Mouse (Mus musculus): Measurements from ENCODE around the gene Ccl22. TPM values are rescaled to one million over a fixed set of nuclear protein-coding genes. Genes with fewer than 3 reads are reported as not detected.
A peak's percentile ranks its signal among the peaks of the same experiment; 100 is the strongest.

The Ccl22 gene
- polyA plus RNA-seq, 1 experiment, result not detected

DNA sequence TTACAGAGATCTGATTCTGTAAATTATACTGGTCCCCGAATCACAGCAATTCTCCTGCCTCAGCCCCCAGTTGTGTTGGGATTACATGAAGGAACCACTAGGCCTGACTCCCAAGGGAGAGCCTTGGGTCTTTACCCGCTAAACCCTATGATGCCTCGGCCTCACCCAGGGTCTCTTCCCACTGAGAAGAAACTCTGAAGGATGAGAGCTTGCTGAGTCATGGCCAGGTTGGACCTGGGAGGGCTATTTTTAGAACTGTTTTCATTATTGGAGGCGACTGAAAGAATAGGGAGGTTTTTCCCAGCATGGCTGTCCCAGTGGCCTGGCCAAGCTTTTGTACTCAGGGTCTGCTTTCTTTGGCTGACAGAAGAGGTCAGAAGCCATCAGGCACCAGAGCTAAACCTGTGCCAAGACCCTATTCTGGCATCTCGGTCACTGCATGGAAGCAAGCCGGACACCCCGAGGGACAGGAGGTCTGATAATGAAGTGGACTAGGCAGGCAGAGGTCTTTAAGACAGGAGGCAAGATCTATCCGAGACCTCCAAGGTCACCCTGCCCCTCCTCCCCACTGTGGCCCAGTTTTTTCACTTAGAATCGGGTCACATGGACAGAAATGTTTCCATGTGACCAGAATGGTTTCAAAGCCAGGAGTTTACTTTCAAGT lies 38.5 kb upstream of the Ccl22 start:
- Histone ChIP-seq H3K36me3 (ENCODE audit: control insufficient read depth, insufficient read depth) (no peaks in the 10 kb centered on the region), H3K4me3 (ENCODE audit: insufficient read depth, poor library complexity, severe bottlenecking) (no peak overlapping the region), H3K79me2 (ENCODE audit: control insufficient read depth, insufficient read depth) (no peaks in the 10 kb centered on the region), H3ac (ENCODE audit: control insufficient read depth, insufficient read length, low read depth) (no peak overlapping the region), H3K79me3 (ENCODE audit: low read depth) (no peaks in the 10 kb centered on the region), H3K27me3 (ENCODE audit: control insufficient read depth, insufficient read depth, insufficient read length) (no peaks in the 10 kb centered on the region)
- TF ChIP-seq USF1 (IDR thresholded peaks at IDR 0.05; ENCODE audit: low read depth) (no peak), CTCF (IDR thresholded peaks at IDR 0.05; ENCODE audit: control insufficient read depth, insufficient read depth, insufficient read length) (no peak), MYOG (IDR thresholded peaks at IDR 0.05; ENCODE audit: control insufficient read depth, extremely low read depth, insufficient read length) (no peak), MYOD1 (IDR thresholded peaks at IDR 0.05; ENCODE audit: control insufficient read depth, insufficient read length, low read depth) (no peak), CEBPB (IDR thresholded peaks at IDR 0.05; ENCODE audit: low read depth) (no peak), MAX (IDR thresholded peaks at IDR 0.05) (no peak), FOSL1 (IDR thresholded peaks at IDR 0.05; ENCODE audit: insufficient read depth, low read length, poor library complexity, severe bottlenecking) (no peak)

DNA sequence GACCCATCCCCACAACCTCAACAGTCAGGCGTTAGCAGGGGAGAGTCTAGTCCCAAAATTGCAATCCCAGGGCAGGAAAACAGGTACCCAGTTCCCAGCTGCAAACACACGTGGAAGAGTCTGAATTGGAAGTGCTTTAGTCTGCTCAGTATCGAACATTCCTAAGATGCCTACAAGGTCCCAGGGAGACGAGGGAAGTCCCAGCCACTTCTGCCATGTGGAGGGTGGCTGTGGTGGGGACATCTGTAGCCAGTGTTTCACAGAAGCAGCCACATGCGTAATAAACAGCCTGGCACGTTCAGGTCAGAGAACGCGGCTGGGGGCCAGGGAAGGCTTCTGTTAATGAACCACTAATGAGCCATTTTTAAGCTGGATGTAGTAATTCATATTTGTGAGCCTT lies 35.1 kb upstream of the Ccl22 start:
- Histone ChIP-seq H3K27me3 (ENCODE audit: control insufficient read depth, insufficient read depth, insufficient read length) (no peaks in the 10 kb centered on the region), H3K79me3 (ENCODE audit: low read depth) (no peaks in the 10 kb centered on the region), H3K4me3 (ENCODE audit: insufficient read depth, poor library complexity, severe bottlenecking) (no peak overlapping the region), H3K36me3 (ENCODE audit: control insufficient read depth, insufficient read depth) (no peaks in the 10 kb centered on the region), H3K79me2 (ENCODE audit: control insufficient read depth, insufficient read depth) (no peaks in the 10 kb centered on the region), H3ac (ENCODE audit: control insufficient read depth, insufficient read length, low read depth) (no peak overlapping the region)
- TF ChIP-seq USF1 (IDR thresholded peaks at IDR 0.05; ENCODE audit: low read depth) (no peak), FOSL1 (IDR thresholded peaks at IDR 0.05; ENCODE audit: insufficient read depth, low read length, poor library complexity, severe bottlenecking) (no peak), MYOG (IDR thresholded peaks at IDR 0.05; ENCODE audit: control insufficient read depth, extremely low read depth, insufficient read length) (no peak), CEBPB (IDR thresholded peaks at IDR 0.05; ENCODE audit: low read depth) (no peak), MYOD1 (IDR thresholded peaks at IDR 0.05; ENCODE audit: control insufficient read depth, insufficient read length, low read depth) (no peak), MAX (IDR thresholded peaks at IDR 0.05) (no peak), CTCF (IDR thresholded peaks at IDR 0.05; ENCODE audit: control insufficient read depth, insufficient read depth, insufficient read length) (no peak)

DNA sequence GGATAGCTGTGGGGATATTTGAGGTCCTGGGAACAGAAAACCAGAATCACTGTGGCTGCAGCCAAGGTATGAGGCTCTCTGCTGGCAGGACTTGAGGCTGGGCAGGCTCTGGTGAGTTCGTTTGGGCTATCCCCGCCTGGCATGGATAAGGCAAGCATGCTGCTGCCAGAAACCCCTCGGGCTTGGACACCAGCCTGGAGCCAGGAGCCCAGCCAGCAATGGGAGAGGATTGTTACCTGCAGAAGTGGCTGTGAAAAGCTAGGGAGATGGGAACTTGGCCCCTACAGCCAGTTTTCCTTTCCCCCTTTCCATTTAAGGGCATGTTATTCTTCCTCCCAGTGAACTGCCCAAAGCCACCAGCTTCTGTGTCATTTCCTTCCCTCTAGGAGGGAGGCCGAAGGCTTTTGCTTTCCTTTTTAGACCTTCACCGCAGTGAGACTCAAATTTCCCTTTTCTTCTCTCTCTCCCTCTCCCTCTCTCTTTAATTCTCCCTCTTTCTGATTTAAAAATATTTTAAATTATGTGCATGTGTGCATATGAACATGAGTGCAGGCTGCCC lies 34.2 kb upstream of the Ccl22 start:
- TF ChIP-seq CTCF (IDR thresholded peaks at IDR 0.05; ENCODE audit: control insufficient read depth, insufficient read depth, insufficient read length) (no peak), CEBPB (IDR thresholded peaks at IDR 0.05; ENCODE audit: low read depth) (no peak), MAX (IDR thresholded peaks at IDR 0.05) (no peak), USF1 (IDR thresholded peaks at IDR 0.05; ENCODE audit: low read depth) (no peak), MYOG (IDR thresholded peaks at IDR 0.05; ENCODE audit: control insufficient read depth, extremely low read depth, insufficient read length) (no peak), FOSL1 (IDR thresholded peaks at IDR 0.05; ENCODE audit: insufficient read depth, low read length, poor library complexity, severe bottlenecking) (no peak), MYOD1 (IDR thresholded peaks at IDR 0.05; ENCODE audit: control insufficient read depth, insufficient read length, low read depth) (no peak)

DNA sequence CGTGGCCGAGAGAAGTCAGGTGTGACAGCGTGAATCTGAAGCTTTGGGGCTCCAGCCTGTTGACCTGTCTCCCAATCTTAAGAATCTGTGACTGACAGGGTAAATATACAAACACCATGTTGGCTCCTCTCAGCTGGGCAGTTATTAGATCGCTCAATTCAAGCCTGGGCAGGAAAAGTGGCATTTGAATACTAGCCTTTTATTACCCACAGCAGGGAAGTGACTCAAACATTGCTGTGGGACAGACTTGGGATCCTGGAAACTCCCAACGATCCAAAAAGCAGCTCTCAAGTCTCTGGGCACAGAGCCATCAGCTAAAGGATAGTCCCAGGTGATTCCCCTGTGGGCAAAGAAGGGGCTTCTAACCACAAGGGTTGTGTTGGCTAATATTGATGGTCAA lies 30.8 kb upstream of the Ccl22 start:
- Histone ChIP-seq H3K4me3 (ENCODE audit: insufficient read depth, poor library complexity, severe bottlenecking) (no peak overlapping the region), H3K36me3 (ENCODE audit: control insufficient read depth, insufficient read depth) (no peaks in the 10 kb centered on the region), H3ac (ENCODE audit: control insufficient read depth, insufficient read length, low read depth) (no peak overlapping the region), H3K79me3 (ENCODE audit: low read depth) (no peaks in the 10 kb centered on the region), H3K79me2 (ENCODE audit: control insufficient read depth, insufficient read depth) (no peaks in the 10 kb centered on the region), H3K27me3 (ENCODE audit: control insufficient read depth, insufficient read depth, insufficient read length) (no peaks in the 10 kb centered on the region)
- TF ChIP-seq MYOD1 (IDR thresholded peaks at IDR 0.05; ENCODE audit: control insufficient read depth, insufficient read length, low read depth) (no peak), MAX (IDR thresholded peaks at IDR 0.05) (no peak), USF1 (IDR thresholded peaks at IDR 0.05; ENCODE audit: low read depth) (no peak), FOSL1 (IDR thresholded peaks at IDR 0.05; ENCODE audit: insufficient read depth, low read length, poor library complexity, severe bottlenecking) (no peak), MYOG (IDR thresholded peaks at IDR 0.05; ENCODE audit: control insufficient read depth, extremely low read depth, insufficient read length) (no peak), CTCF (IDR thresholded peaks at IDR 0.05; ENCODE audit: control insufficient read depth, insufficient read depth, insufficient read length) (no peak), CEBPB (IDR thresholded peaks at IDR 0.05; ENCODE audit: low read depth) (no peak)

More for the DNA sequence above, 34.2 kb upstream of the Ccl22 start:
- Histone ChIP-seq H3K79me2 (ENCODE audit: control insufficient read depth, insufficient read depth) (no peaks in the 10 kb centered on the region), H3K36me3 (ENCODE audit: control insufficient read depth, insufficient read depth) (no peaks in the 10 kb centered on the region), H3K4me3 (ENCODE audit: insufficient read depth, poor library complexity, severe bottlenecking) (no peak overlapping the region), H3K79me3 (ENCODE audit: low read depth) (no peaks in the 10 kb centered on the region), H3ac (ENCODE audit: control insufficient read depth, insufficient read length, low read depth) (peak overlapping the region; percentile 19), H3K27me3 (ENCODE audit: control insufficient read depth, insufficient read depth, insufficient read length) (no peaks in the 10 kb centered on the region)

DNA sequence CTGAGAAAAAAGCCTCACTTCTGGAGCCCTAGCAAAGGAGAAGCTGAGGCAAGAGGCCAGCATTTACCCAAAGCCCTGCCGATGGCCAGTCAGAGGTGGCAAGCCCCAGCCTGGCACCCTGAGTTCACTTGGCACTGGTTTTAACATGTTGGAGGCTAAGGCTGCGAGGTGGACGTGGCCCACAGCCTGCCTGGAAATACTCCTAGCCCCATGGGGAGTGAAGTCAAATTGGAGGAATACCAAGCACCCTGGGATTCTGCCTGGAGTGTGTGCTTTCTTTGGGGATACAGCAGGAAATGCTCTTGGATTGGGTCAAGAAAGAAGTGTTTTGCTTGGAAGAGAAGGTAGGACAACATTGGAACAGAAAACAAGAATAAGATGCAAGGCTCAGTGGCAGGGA lies 29.5 kb upstream of the Ccl22 start:
- H3K27me3 ChIP-seq (ENCODE audit: control insufficient read depth, insufficient read depth, insufficient read length), result no peaks in the 10 kb centered on the region
- H3K4me3 ChIP-seq (ENCODE audit: insufficient read depth, poor library complexity, severe bottlenecking), result no peak overlapping the region
- H3K79me3 ChIP-seq (ENCODE audit: low read depth), result no peaks in the 10 kb centered on the region
- H3K79me2 ChIP-seq (ENCODE audit: control insufficient read depth, insufficient read depth), result no peaks in the 10 kb centered on the region
- no peak overlapping the region for H3ac ChIP-seq (ENCODE audit: control insufficient read depth, insufficient read length, low read depth)
- no peaks in the 10 kb centered on the region for H3K36me3 ChIP-seq (ENCODE audit: control insufficient read depth, insufficient read depth)
- TF ChIP-seq FOSL1 (IDR thresholded peaks at IDR 0.05; ENCODE audit: insufficient read depth, low read length, poor library complexity, severe bottlenecking), result no peak
- TF ChIP-seq CTCF (IDR thresholded peaks at IDR 0.05; ENCODE audit: control insufficient read depth, insufficient read depth, insufficient read length), result no peak
- TF ChIP-seq MYOG (IDR thresholded peaks at IDR 0.05; ENCODE audit: control insufficient read depth, extremely low read depth, insufficient read length), result no peak
- no peak for TF ChIP-seq MYOD1 (IDR thresholded peaks at IDR 0.05; ENCODE audit: control insufficient read depth, insufficient read length, low read depth)
- no peak for TF ChIP-seq MAX (IDR thresholded peaks at IDR 0.05)
- no peak for TF ChIP-seq CEBPB (IDR thresholded peaks at IDR 0.05; ENCODE audit: low read depth)
- TF ChIP-seq USF1 (IDR thresholded peaks at IDR 0.05; ENCODE audit: low read depth), result no peak
